Mouse (Mus musculus): ENCODE results near the gene Gp1ba. TPM values are rescaled to one million over a fixed set of nuclear protein-coding genes. Genes with fewer than 3 reads are reported as not detected.
A peak's percentile ranks its signal among the peaks of the same experiment; 100 is the strongest.

Gene Gp1ba
- polyA plus RNA-seq, 1 experiment from 2014 or later = 0.37 TPM

DNA sequence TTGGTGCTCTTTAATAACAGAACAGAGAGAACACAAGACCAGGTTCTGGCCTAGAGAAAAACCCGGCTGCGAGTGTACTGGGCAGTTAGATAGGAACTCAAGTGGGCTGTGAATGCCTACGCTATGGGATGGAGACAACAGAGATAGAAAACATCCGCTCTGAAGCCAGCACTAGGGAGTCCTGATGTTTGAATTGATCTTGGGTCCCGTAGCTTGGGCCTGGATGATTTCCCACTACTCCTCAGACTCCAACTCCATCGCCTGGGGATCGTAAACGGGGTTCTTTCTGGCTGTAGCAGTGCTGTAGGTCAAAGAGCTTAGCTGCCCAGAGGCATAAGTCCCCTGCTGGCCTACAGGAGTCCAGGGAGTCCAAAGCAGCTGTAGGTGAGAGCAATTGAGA is 49.5 kb downstream of the Gp1ba start:
- DNase-seq = no peak
- ATAC-seq (ENCODE audit: low FRiP score, low TSS enrichment) = no peak
- WGBS = 9% methylated on average over 8 of the region's 8 CpGs
- peak overlapping the region; percentile 85 for H3K4me2 ChIP-seq (ENCODE audit: low read length)
- H3K27me3 ChIP-seq (ENCODE audit: control insufficient read depth, insufficient read depth, low read length) = no peaks in the 10 kb centered on the region
- no peaks in the 10 kb centered on the region for H3K9me3 ChIP-seq (ENCODE audit: control insufficient read depth, low read length)
- H3K9ac ChIP-seq (replicated peaks; ENCODE audit: low read length) = peak overlapping the region; percentile 84
- H3K4me3 ChIP-seq (replicated peaks; ENCODE audit: low read depth, low read length) = peak overlapping the region; percentile 91
- peak overlapping the region; percentile 85 for H3K27ac ChIP-seq (replicated peaks; ENCODE audit: low read depth, low read length)
- peaks cover 18% of the 10 kb centered on the region for H3K4me1 ChIP-seq (ENCODE audit: control insufficient read depth, insufficient read depth, low read length)
- H3K36me3 ChIP-seq (ENCODE audit: control insufficient read depth, insufficient read depth, low read length) = peaks cover 12% of the 10 kb centered on the region

DNA sequence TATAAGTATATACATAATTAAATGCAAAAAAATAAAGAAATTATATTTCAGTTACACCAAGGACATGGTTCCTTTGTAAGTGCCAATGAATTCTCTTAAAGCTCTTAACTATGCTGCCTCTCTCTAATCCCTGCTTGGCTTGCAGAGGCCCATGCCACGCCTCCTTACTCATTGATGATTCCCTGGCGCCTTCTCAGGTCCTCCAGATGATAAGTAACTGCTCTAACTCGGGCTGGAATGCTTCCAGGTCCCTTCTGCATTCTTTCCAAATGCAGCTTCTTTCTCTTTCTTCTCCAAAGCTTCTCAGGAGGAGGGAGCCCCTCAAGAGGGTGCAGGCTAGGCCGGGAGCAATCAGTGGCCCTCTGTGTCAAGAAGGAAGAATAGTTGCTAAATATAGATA is 50.7 kb downstream of the Gp1ba start:
- H3K27me3 ChIP-seq (ENCODE audit: control insufficient read depth, insufficient read depth, low read length) = no peaks in the 10 kb centered on the region
- H3K9me3 ChIP-seq (ENCODE audit: control insufficient read depth, low read length) = no peaks in the 10 kb centered on the region
- H3K36me3 ChIP-seq (ENCODE audit: control insufficient read depth, insufficient read depth, low read length) = no peaks in the 10 kb centered on the region
- ATAC-seq (ENCODE audit: low FRiP score, low TSS enrichment) = no peak
- no peak overlapping the region for H3K27ac ChIP-seq (replicated peaks; ENCODE audit: low read depth, low read length)
- no peak overlapping the region for H3K9ac ChIP-seq (replicated peaks; ENCODE audit: low read length)
- WGBS = 53% methylated on average over 4 of the region's 4 CpGs
- peaks cover 18% of the 10 kb centered on the region for H3K4me1 ChIP-seq (ENCODE audit: control insufficient read depth, insufficient read depth, low read length)
- H3K4me2 ChIP-seq (ENCODE audit: low read length) = no peak overlapping the region
- DNase-seq = no peak
- no peak overlapping the region for H3K4me3 ChIP-seq (replicated peaks; ENCODE audit: low read depth, low read length)

Other genes starting within 250 kb of the Gp1ba start
- 28.2 and 34.0 TPM in 2 replicates for gene Pelp1, start 229.1 kb upstream of the Gp1ba start, polyA plus RNA-seq (2014; fragmentation: Nextera tagmentation; extraction: Ambion mirVana)
- gene Arrb2, start 206.5 kb upstream of the Gp1ba start, polyA plus RNA-seq (2014; fragmentation: Nextera tagmentation; extraction: Ambion mirVana) = 56.5 and 93.0 TPM in 2 replicates
- 42.9 and 51.5 TPM in 2 replicates for gene Med11, start 187.2 kb upstream of the Gp1ba start, polyA plus RNA-seq (2014; fragmentation: Nextera tagmentation; extraction: Ambion mirVana)
- gene Zmynd15, start 179.7 kb upstream of the Gp1ba start, polyA plus RNA-seq (2014; fragmentation: Nextera tagmentation; extraction: Ambion mirVana) = 0.24 and 0.61 TPM in 2 replicates
- gene Cxcl16, start 179.1 kb upstream of the Gp1ba start, polyA plus RNA-seq (2014; fragmentation: Nextera tagmentation; extraction: Ambion mirVana) = 0.50 and 2.1 TPM in 2 replicates
- gene Tm4sf5, start 133.9 kb upstream of the Gp1ba start, polyA plus RNA-seq (2014; fragmentation: Nextera tagmentation; extraction: Ambion mirVana) = 4.7 and 5.3 TPM in 2 replicates
- not detected in 2 replicates for gene Vmo1, start 124.5 kb upstream of the Gp1ba start, polyA plus RNA-seq (2014; fragmentation: Nextera tagmentation; extraction: Ambion mirVana)
- 0.42 and 0.64 TPM in 2 replicates for gene Gltpd2, start 119.9 kb upstream of the Gp1ba start, polyA plus RNA-seq (2014; fragmentation: Nextera tagmentation; extraction: Ambion mirVana)
- gene Psmb6, start 113.8 kb upstream of the Gp1ba start, polyA plus RNA-seq (2014; fragmentation: Nextera tagmentation; extraction: Ambion mirVana) = 744 and 849 TPM in 2 replicates
- not detected in 2 replicates for gene Gm40193, start 106.2 kb upstream of the Gp1ba start, polyA plus RNA-seq (2014; fragmentation: Nextera tagmentation; extraction: Ambion mirVana)
- gene Pld2, start 99.1 kb upstream of the Gp1ba start, polyA plus RNA-seq (2014; fragmentation: Nextera tagmentation; extraction: Ambion mirVana) = 8.5 and 9.2 TPM in 2 replicates
- gene Mink1, start 76.2 kb upstream of the Gp1ba start, polyA plus RNA-seq (2014; fragmentation: Nextera tagmentation; extraction: Ambion mirVana) = 18.5 and 20.4 TPM in 2 replicates
- not detected in 2 replicates for gene 4930544D05Rik, start 23.3 kb upstream of the Gp1ba start, polyA plus RNA-seq (2014; fragmentation: Nextera tagmentation; extraction: Ambion mirVana)
- gene Chrne, start 19.9 kb upstream of the Gp1ba start, polyA plus RNA-seq (2014; fragmentation: Nextera tagmentation; extraction: Ambion mirVana) = not detected in 2 replicates
- gene Rnf167, start 8.1 kb downstream of the Gp1ba start, polyA plus RNA-seq (2014; fragmentation: Nextera tagmentation; extraction: Ambion mirVana) = 95.9 and 104 TPM in 2 replicates
- 158 and 171 TPM in 2 replicates for gene Slc25a11, start 8.4 kb downstream of the Gp1ba start, polyA plus RNA-seq (2014; fragmentation: Nextera tagmentation; extraction: Ambion mirVana)
- 661 and 672 TPM in 2 replicates for gene Pfn1, start 15.5 kb downstream of the Gp1ba start, polyA plus RNA-seq (2014; fragmentation: Nextera tagmentation; extraction: Ambion mirVana)
- gene Eno3, start 18.1 kb downstream of the Gp1ba start, polyA plus RNA-seq (2014; fragmentation: Nextera tagmentation; extraction: Ambion mirVana) = 8.5 and 8.7 TPM in 2 replicates
- gene Spag7, start 30.3 kb downstream of the Gp1ba start, polyA plus RNA-seq (2014; fragmentation: Nextera tagmentation; extraction: Ambion mirVana) = 101 and 132 TPM in 2 replicates
- gene Camta2, start 49.0 kb downstream of the Gp1ba start, polyA plus RNA-seq (2014; fragmentation: Nextera tagmentation; extraction: Ambion mirVana) = 19.4 and 21.0 TPM in 2 replicates
- gene Inca1, start 61.0 kb downstream of the Gp1ba start, polyA plus RNA-seq (2014; fragmentation: Nextera tagmentation; extraction: Ambion mirVana) = 0.95 and 1.6 TPM in 2 replicates
- gene Kif1c, start 61.4 kb downstream of the Gp1ba start, polyA plus RNA-seq (2014; fragmentation: Nextera tagmentation; extraction: Ambion mirVana) = 4.0 and 6.6 TPM in 2 replicates
- 14.8 and 16.8 TPM in 2 replicates for gene Zfp3, start 125.1 kb downstream of the Gp1ba start, polyA plus RNA-seq (2014; fragmentation: Nextera tagmentation; extraction: Ambion mirVana)
- gene Scimp, start 173.5 kb downstream of the Gp1ba start, polyA plus RNA-seq (2014; fragmentation: Nextera tagmentation; extraction: Ambion mirVana) = 0.39 TPM in 1 of 2 replicates, not detected in the other
- 69.9 and 77.0 TPM in 2 replicates for gene Rabep1, start 205.7 kb downstream of the Gp1ba start, polyA plus RNA-seq (2014; fragmentation: Nextera tagmentation; extraction: Ambion mirVana)